Mouse (Mus musculus): Measurements from ENCODE around the gene Dnal4. TPM values are rescaled to one million over a fixed set of nuclear protein-coding genes. Genes with fewer than 3 reads are reported as not detected.
A peak's percentile ranks its signal among the peaks of the same experiment; 100 is the strongest.

Dnal4 gene
- 16.5 and 23.5 TPM in 2 replicates for total RNA-seq (2012; rRNA removed)

DNA sequence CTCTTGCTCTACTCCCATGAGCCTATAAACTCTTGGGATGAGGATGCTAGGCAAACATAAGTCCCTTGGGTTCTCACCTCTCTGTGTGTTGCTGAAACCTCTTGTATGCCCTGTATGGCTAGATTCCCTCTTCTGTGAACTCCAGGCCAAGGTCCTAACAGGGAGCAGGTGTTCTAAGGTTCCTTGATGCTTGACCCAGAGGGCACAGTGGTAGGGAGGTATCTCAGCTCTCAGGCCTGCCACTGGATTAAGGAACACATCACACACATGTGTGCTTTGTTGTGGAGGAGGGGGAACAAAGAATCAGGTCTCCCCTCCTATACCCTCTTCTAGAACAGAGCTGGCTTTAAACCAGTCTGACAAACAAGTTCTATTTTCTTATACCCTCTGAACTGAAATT, at the start of gene Dnal4:
Gene Dnal4 (minus strand): TSS at position 101 of the 400 bp plus-strand sequence.
- in situ Hi-C loops (cut with MboI; ENCODE audit: low sequenced_read_pairs in 2 of 2, unreplicated experiment in 2 of 2) = no loop called here
- Histone ChIP-seq H3K9me3 (ENCODE audit: control insufficient read depth, insufficient read depth, low read depth, low read length) (no peaks in the 10 kb centered on the region), H3K4me1 (ENCODE audit: control insufficient read depth in 2 of 2, insufficient read depth in 2 of 2, low read length in 2 of 2, poor library complexity in 1 of 2) (peaks cover 5 to 7% of the 10 kb centered on the region in 2 experiments; a peak in 2 of 4 replicates), H3K4me3 (ENCODE audit: insufficient read depth in 1 of 2, low read depth in 1 of 2, low read length in 2 of 2, poor library complexity in 1 of 2, severe bottlenecking in 1 of 2) (no peak within 1 kb of the TSS), H3K27ac (ENCODE audit: insufficient read depth, low read depth, low read length, poor library complexity, severe bottlenecking) (no peak within 1 kb of the TSS), H3K9ac (ENCODE audit: insufficient read depth, low read depth, low read length, poor library complexity, severe bottlenecking) (no peak within 1 kb of the TSS), H3K36me3 (ENCODE audit: control insufficient read depth, insufficient read depth, low read length, poor library complexity, severe bottlenecking) (no peaks in the 10 kb centered on the region)
- TF ChIP-seq ZC3H11A (IDR thresholded peaks at IDR 0.05; ENCODE audit: borderline replicate concordance, low read depth, low read length) = no peak
- TF ChIP-seq HCFC1 (IDR thresholded peaks at IDR 0.05; ENCODE audit: borderline replicate concordance, insufficient read depth, low read length) = no peak
- TF ChIP-seq CHD2 (IDR thresholded peaks at IDR 0.05; ENCODE audit: low read depth, low read length) = no peak
- TF ChIP-seq MAFK (IDR thresholded peaks at IDR 0.05; ENCODE audit: insufficient read depth, low read depth, low read length) = no peak
- no peak for TF ChIP-seq ZNF384 (IDR thresholded peaks at IDR 0.05; ENCODE audit: low read depth, low read length)
- DNase-seq (ENCODE audit: low read depth, low spot score) = no peak

- no peak overlapping the region for H3K4me3 ChIP-seq (ENCODE audit: insufficient read depth in 1 of 2, low read depth in 1 of 2, low read length in 2 of 2, poor library complexity in 1 of 2, severe bottlenecking in 1 of 2)
- in situ Hi-C loops (cut with MboI; ENCODE audit: low sequenced_read_pairs in 2 of 2, unreplicated experiment in 2 of 2) = no loop called here
- no peak overlapping the region for H3K27ac ChIP-seq (ENCODE audit: insufficient read depth, low read depth, low read length, poor library complexity, severe bottlenecking)
- TF ChIP-seq MAFK (IDR thresholded peaks at IDR 0.05; ENCODE audit: insufficient read depth, low read depth, low read length) (no peak), HCFC1 (IDR thresholded peaks at IDR 0.05; ENCODE audit: borderline replicate concordance, insufficient read depth, low read length) (no peak), ZNF384 (IDR thresholded peaks at IDR 0.05; ENCODE audit: low read depth, low read length) (no peak), ZC3H11A (IDR thresholded peaks at IDR 0.05; ENCODE audit: borderline replicate concordance, low read depth, low read length) (no peak), CHD2 (IDR thresholded peaks at IDR 0.05; ENCODE audit: low read depth, low read length) (no peak)
- peaks cover 57% of the 10 kb centered on the region for H3K36me3 ChIP-seq (ENCODE audit: control insufficient read depth, insufficient read depth, low read length, poor library complexity, severe bottlenecking)
- H3K9me3 ChIP-seq (ENCODE audit: control insufficient read depth, insufficient read depth, low read depth, low read length) = no peaks in the 10 kb centered on the region
- peaks cover 0 to 27% of the 10 kb centered on the region in 2 experiments; a peak in 1 of 4 replicates for H3K4me1 ChIP-seq (ENCODE audit: control insufficient read depth in 2 of 2, insufficient read depth in 2 of 2, low read length in 2 of 2, poor library complexity in 1 of 2)
- no peak for DNase-seq (ENCODE audit: low read depth, low spot score)
- H3K9ac ChIP-seq (ENCODE audit: insufficient read depth, low read depth, low read length, poor library complexity, severe bottlenecking) = no peak overlapping the region
These were observed 49.6 kb upstream of the Dnal4 start for GRCm38 (mm10) chr15:79827061-79827777.

GRCm38 (mm10) chr15:79826221-79826935, 48.7 kb upstream of the Dnal4 start:
- no peaks in the 10 kb centered on the region for H3K9me3 ChIP-seq (ENCODE audit: control insufficient read depth, insufficient read depth, low read depth, low read length)
- DNase-seq (ENCODE audit: low read depth, low spot score) = no peak
- H3K4me3 ChIP-seq (ENCODE audit: insufficient read depth in 1 of 2, low read depth in 1 of 2, low read length in 2 of 2, poor library complexity in 1 of 2, severe bottlenecking in 1 of 2) = no peak overlapping the region
- H3K27ac ChIP-seq (ENCODE audit: insufficient read depth, low read depth, low read length, poor library complexity, severe bottlenecking) = no peak overlapping the region
- TF ChIP-seq ZNF384 (IDR thresholded peaks at IDR 0.05; ENCODE audit: low read depth, low read length) (0 out of 2 replicates have a peak, but pooled peaks have one; percentile 2), HCFC1 (IDR thresholded peaks at IDR 0.05; ENCODE audit: borderline replicate concordance, insufficient read depth, low read length) (no peak), ZC3H11A (IDR thresholded peaks at IDR 0.05; ENCODE audit: borderline replicate concordance, low read depth, low read length) (no peak)
- in situ Hi-C loops (cut with MboI; ENCODE audit: low sequenced_read_pairs in 2 of 2, unreplicated experiment in 2 of 2) = no loop called here
- peaks cover 0 to 24% of the 10 kb centered on the region in 2 experiments; a peak in 1 of 4 replicates for H3K4me1 ChIP-seq (ENCODE audit: control insufficient read depth in 2 of 2, insufficient read depth in 2 of 2, low read length in 2 of 2, poor library complexity in 1 of 2)
- H3K36me3 ChIP-seq (ENCODE audit: control insufficient read depth, insufficient read depth, low read length, poor library complexity, severe bottlenecking) = peaks cover 53% of the 10 kb centered on the region
- no peak overlapping the region for H3K9ac ChIP-seq (ENCODE audit: insufficient read depth, low read depth, low read length, poor library complexity, severe bottlenecking)

- H3K36me3 ChIP-seq (ENCODE audit: control insufficient read depth, insufficient read depth, low read length, poor library complexity, severe bottlenecking) = peaks cover 48% of the 10 kb centered on the region
- no peak overlapping the region; a peak in 1 of 4 replicates for H3K4me3 ChIP-seq (ENCODE audit: insufficient read depth in 1 of 2, low read depth in 1 of 2, low read length in 2 of 2, poor library complexity in 1 of 2, severe bottlenecking in 1 of 2)
- H3K27ac ChIP-seq (ENCODE audit: insufficient read depth, low read depth, low read length, poor library complexity, severe bottlenecking) = 0 out of 2 replicates have a peak overlapping the region, but pooled peaks have one; percentile 9
- peak; percentile 89 for DNase-seq (ENCODE audit: low read depth, low spot score)
- H3K4me1 ChIP-seq (ENCODE audit: control insufficient read depth in 2 of 2, insufficient read depth in 2 of 2, low read length in 2 of 2, poor library complexity in 1 of 2) = peaks cover 0 to 24% of the 10 kb centered on the region in 2 experiments; a peak in 1 of 4 replicates
- no peak overlapping the region for H3K9ac ChIP-seq (ENCODE audit: insufficient read depth, low read depth, low read length, poor library complexity, severe bottlenecking)
- in situ Hi-C loops (cut with MboI; ENCODE audit: low sequenced_read_pairs in 2 of 2, unreplicated experiment in 2 of 2) = no loop called here
- H3K9me3 ChIP-seq (ENCODE audit: control insufficient read depth, insufficient read depth, low read depth, low read length) = no peaks in the 10 kb centered on the region
- TF ChIP-seq ZNF384 (IDR thresholded peaks at IDR 0.05; ENCODE audit: low read depth, low read length) (no peak), MAFK (IDR thresholded peaks at IDR 0.05; ENCODE audit: insufficient read depth, low read depth, low read length) (no peak), CHD2 (IDR thresholded peaks at IDR 0.05; ENCODE audit: low read depth, low read length) (no peak)
These were observed 47.6 kb upstream of the Dnal4 start for GRCm38 (mm10) chr15:79825146-79825825.

Measured in ES-E14 (cell line).